Mouse (Mus musculus) layer of hippocampus, adult 9-10 months (tissue): ENCODE results near the gene Sycp2.
"Not testable (repeated sequence)": the region's sequence is repeated elsewhere in the genome, so short reads cannot be mapped to it uniquely, and the experiment has no call there.

Experiments
- DNase-seq: peaks from one replicate; pipeline ENCODE4 v3.0.0; 2022; ENCODE audit warnings: low spot score

The Sycp2 gene

GRCm38 (mm10) chr2:178413481-178414260 is 6.2 kb upstream of the Sycp2 start:
- no peak for DNase-seq

GRCm38 (mm10) chr2:178413081-178413480 is 5.6 kb upstream of the Sycp2 start:
- no peak for DNase-seq

DNA sequence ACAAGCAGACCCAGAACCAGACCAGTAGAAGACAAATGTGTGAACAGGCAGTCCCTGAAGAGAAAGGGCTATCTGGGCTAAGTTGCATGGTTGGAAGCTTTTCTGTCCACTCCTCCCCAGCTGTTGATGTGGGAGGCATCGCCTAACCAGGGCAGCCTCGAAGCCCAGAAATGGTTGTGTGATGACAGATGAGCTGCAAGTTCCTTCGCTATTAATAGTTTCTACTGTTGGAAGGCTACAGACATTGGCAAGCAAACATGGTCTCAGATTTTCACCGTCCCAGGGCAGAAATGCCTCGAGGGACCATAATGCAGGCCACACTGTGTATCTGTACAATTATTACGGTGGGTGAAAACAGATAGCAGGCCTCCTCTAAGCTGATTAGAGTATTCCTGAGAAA is 5.1 kb upstream of the Sycp2 start:
- DNase-seq = no peak

DNA sequence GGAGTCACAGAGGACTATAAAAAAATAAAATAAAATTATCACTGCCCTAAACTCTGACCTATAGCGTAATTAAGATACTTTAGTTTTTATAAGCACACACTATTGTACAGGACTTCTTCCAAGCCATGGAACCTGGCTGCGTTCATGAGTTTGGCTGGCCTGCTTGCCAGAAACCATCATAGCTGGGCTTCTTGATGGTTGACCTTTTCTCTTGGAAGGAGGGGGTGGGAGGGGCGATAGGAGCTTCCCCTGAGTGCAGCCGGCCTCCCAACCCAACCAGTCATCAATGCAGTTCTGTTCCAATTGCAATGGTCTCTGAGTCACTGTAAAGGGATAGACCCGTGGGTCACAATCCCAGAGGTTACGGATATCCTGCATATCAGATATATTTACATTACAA is 2.8 kb upstream of the Sycp2 start:
- DNase-seq = no peak

DNA sequence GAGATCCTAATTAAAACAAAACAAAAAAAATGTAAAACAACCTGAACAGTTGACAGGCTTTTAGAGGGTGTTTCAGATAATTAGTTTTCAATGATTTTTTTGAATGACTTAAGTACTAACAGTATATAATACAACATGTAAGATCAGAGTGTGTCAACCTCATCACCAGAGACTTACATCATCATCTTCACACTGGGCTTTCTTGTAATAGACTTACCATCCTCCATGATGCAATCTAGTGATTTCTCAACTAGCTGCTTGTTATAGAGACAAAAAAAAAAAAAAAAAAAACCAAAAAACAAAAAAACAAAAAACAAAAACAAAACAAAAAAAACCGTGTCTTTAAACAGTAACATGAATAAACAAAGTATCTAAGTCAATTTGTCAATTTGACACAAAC is 1.5 kb upstream of the Sycp2 start:
- no peak for DNase-seq

- no peak for DNase-seq
Measured at GRCm38 (mm10) chr2:178342597-178342996, 64.9 kb downstream of the Sycp2 start.

- DNase-seq = not testable (repeated sequence)
Measured at GRCm38 (mm10) chr2:178342105-178342504, 65.4 kb downstream of the Sycp2 start.

GRCm38 (mm10) chr2:178339044-178339443 is 68.4 kb downstream of the Sycp2 start:
- DNase-seq = no peak

GRCm38 (mm10) chr2:178337878-178338277 is 69.6 kb downstream of the Sycp2 start:
- DNase-seq = no peak

- no peak for DNase-seq
Measured at GRCm38 (mm10) chr2:178329986-178330385, 77.5 kb downstream of the Sycp2 start.

DNA sequence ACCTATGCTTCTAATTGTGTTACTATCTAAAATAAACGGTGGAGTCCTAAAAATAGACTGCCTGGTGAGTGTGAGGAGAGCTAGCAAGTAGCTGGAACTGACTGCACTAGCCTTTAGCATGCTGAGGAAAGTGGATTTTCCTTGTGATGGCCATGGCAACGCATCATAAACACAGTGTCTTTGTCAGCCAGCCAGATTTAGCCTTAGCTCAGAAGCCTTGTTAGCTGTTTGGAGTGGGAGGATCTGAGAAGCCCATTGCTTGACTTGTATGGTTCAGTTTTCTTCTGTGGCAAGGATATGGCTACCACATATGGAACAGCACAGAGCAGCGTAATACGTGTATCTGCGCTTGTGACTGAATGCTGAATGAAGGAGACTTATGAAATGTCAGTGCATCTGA is 77.9 kb downstream of the Sycp2 start:
- no peak for DNase-seq

DNA sequence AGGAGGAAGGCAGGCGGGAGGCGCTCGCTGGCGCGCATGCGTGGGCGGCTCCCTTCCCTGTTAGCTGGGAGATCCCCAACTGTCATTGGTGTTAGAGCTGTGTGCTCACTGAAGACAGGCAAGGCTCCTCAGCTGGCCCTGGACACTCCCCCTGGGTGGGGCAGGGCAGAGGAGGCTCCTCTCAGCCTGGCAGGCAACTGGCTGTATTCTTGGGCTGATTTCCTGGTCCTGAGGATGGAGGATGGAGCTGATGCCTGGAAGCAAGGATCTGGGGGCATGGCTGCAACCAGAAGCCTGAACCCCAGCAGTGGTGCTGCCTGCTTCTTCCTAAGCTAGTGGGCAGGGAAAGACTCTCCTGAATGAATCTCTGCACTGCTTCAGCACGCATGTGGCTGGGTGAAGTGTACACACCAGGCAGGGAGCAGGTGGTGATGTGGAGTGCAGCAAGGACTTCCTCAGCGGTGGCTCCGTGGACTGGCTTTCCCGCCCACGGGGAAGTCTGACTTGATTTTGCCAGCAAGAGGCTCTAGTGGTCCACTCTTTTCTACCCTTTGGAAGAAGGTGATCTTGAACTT is 79.9 kb downstream of the Sycp2 start:
- peak; percentile 42 for DNase-seq

DNA sequence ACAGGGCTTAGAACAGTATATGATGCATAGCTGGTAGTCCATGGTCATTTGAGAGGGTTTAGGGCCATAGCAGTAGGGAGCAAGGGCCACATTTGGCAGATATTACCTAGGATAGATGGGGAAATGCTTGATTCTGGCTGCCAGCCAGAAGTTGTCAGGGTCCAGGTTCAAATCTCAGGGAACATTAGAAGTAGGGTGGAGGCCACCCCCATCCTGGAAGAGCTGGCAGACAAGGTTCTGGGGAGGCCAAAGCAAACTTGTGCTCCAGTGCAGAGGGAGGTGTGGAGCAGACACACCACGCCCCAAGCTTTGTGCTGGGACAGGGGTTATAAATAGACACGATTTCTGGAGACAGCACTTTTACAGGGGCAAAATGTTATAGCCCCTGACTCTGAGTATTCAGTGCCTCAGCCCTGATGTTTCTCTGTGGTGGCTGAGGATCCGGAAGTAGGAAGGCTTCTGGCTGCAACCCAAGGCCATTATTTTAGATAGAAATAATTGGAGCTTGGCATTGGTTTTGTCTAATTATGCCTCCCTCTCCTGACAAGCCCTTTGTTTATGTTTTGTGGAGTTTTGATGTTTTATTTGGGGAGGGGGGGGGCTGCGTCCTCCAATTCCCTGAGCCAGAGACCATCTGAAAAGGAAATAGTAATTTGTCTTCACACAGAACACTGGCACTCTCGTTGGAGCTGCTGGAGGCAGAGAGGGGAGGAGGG is 80.6 kb downstream of the Sycp2 start:
- no peak for DNase-seq

DNA sequence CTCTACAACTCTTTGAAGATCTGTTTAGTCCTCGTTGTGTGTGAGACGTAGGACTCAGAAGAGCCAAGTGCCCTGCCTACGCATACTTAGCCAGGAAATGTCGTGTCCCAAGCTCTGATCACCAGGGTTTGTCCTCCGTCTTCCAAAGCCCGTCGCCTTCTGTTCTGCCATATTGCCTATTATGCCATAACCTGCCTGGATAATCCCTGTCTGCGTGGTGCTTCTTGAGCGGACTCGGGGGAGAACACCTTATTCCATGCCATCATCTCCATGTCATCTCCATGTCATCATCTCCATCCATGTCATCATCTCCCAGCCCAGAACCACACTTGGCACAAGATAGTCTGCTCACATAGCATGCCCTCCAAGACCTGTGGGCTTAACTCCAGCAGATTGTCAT is 81.4 kb downstream of the Sycp2 start:
- no peak for DNase-seq

DNA sequence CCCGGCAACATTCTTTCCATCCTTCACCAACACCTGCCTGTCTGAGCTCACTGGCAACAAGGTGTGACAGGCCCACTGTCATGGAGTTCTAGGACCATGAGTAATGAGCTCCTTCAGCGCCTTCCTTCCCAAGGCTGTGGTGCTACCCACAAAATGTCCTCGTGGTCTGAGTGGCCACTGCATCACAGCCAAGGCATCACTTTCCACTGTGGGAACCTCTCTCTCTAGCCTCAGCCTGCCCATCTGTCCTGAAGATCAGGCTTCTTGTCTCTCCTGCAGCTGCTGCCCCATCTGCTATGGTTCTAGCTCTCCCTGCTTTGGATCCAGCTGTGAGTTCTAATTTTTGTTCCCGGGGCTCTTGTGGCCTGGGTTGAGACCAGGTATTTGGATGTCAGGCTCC is 82.7 kb downstream of the Sycp2 start:
- DNase-seq = no peak

DNA sequence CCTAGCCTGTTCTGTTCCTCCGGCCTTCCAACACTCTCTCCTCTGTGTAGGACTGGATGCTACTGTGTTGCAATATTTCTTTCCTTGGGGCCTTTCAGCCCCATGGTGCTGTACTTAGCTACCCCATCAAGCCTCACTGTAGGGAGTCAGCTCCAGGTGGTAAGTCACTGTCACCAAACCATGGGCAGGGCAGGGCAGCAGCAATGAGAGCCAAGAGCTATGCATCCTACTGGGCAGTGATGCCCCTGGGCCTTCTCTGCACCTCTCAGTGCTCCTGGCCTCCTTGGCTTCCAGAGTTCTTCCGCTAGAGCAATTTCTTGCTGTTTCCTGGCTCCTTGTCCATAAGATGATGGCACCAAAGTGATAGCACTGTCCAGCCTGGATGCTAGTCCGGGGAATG is 83.1 kb downstream of the Sycp2 start:
- no peak for DNase-seq

DNA sequence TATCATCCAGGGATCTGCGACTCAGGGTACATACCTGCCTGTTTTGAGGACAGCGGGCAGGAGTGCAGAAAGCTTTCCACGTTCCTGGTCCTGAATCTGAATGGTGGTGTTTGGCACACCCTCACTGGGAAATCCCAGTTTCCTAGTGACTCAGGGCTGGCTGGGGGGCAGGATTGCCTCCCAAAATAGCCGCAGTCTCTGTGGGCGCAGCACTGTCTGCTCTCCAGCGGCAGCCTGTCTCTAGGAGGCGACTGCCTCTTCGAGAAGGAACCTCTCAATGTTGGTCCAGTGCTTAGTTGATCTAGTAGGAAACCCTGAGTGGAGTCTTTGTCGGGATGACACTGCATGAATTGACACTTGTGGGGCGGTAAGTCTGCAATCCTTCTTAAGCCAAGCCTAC is 86.2 kb downstream of the Sycp2 start:
- no peak for DNase-seq

DNA sequence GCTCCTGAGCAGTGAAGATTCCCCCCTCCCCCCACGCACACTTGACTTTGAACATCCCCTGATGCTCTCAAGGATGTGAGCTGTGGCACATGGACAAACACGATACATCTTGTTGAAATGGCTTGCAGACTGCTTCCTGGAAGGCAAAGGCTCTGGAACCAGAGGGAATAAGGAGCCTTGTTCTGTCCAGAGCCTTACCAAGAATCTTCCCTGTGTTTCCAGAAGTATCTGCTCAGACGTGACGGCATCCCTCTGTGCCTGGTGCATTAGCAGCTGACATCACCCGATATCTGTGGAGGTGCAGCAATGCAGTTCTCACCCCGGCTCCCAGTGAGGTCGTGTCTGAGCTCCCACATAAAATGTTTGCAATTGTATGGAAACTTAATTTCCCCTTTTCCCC is 87.7 kb downstream of the Sycp2 start:
- DNase-seq = no peak

DNA sequence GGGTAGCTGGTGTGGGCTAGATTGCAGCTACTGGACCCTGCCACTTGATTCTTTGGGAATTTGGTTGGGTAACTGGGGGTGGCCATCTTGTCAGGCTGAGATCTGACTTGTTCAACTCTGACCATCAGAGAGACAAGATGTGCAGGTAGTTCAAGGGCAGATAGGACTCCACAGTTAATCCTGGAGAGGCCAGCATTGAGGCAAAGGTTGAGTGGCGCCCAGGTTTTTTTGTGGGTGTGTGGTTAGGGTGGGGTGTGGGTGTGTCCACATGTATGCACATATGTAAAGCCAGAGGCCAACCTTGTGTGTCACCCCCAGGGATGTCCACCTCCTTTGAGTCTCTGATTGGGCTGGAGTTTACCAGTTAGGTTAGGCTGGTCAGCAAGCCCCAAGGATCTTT is 91.2 kb downstream of the Sycp2 start:
- DNase-seq = no peak

DNA sequence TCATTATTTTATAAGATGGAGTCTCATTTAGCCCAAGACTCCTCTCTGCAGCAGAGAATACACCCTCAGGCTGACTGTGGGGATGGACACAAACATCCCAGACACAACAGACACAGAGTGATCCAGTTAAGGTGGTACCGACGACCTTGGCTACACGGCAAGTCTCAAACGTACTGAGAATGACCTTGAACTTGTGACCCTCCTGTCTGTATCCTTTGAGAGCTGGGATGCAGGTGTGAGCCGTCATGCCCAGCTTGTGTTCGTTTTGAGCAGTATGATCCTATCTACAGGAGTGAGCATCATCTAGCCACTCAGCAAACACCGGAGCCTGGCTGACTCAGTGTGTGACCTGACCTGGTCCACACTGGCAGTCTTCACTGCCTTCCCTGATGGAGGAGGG is 93.9 kb downstream of the Sycp2 start:
- DNase-seq = no peak

- DNase-seq = no peak
Measured at GRCm38 (mm10) chr2:178304669-178305068, 102.8 kb downstream of the Sycp2 start.

DNA sequence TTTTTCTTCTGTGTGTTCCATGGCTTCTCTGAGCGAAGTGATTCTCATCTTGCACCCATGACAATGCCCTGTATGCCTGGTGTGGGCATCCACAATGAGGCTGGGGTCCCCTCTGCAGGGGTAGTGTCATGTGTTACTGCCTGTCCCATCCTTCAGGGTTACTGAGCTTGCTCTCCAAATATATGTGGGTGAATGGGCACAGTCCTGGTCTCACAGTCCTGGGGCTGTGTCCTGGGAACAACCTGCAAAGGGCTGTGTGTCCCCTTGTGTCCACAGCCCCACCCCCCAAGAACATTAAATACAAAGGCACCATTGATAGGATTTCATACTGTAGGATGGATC is 103.3 kb downstream of the Sycp2 start:
- DNase-seq = no peak

GRCm38 (mm10) chr2:178303453-178304187 is 103.9 kb downstream of the Sycp2 start:
- no peak for DNase-seq
